Comparison of ENCODE assay signal across 21 mouse cellular contexts in the genomic region with DNA sequence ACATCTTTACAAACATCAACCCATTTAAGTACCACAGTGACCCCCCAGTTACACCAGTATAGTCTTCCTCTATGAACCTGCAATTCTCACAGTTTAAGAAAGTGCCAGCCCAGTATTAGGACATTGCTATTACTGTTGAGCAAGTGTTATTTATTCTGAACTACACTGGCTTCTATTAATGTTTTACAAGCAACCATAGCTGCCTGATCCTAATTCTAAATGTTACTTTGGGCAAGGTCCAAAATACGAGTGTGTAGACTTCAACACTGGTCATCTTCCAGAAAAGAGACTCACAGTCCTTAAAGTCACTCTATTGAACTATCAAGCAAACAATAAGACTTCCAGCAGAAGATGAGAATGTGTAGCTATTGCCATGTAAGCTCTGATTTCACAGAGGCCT.
DNase-seq lines count a peak whose midpoint lies in the region; ATAC-seq and TF ChIP-seq lines count a peak whose summit lies in the region.
"Had no signal": no experiment of that assay in that cellular context is flagged by ENCODE, and none has a peak within 500 bp of the region (broad histone marks: within the 10 kb centered on the region; RNA-seq: fewer than 3 reads in every experiment).

No protein-coding gene starts in this region.

- H3K9ac ChIP-seq in kidney, embryonic 16.5 days (replicated peaks; ENCODE audit: low read length), result no peak overlapping the region
- no peak overlapping the region for H3K9ac ChIP-seq in liver, adult 2 months (ENCODE audit: low read depth, low read length)

- no peak for TF ChIP-seq POLR2A in kidney, adult 2 months (IDR thresholded peaks at IDR 0.05; ENCODE audit: low read depth, low read length)
- no peak for TF ChIP-seq POLR2A in liver, adult 2 months (IDR thresholded peaks at IDR 0.05; ENCODE audit: extremely low read depth, insufficient read depth, low read length)

- no peaks in the 10 kb centered on the region for H3K79me2 ChIP-seq in liver, adult 2 months (ENCODE audit: control insufficient read depth, insufficient read depth, low read length)

- DNase-seq in kidney, adult 2 months, result peak; percentile 23
- peak; percentile 9 for DNase-seq in kidney, adult 9 months
- DNase-seq in kidney, postnatal 10 days, result no peak
- peak; percentile 94 for DNase-seq in liver, adult 2 months (ENCODE audit: extremely low read depth, low read depth, low spot score)
- no peak for DNase-seq in liver
- DNase-seq: adrenal gland, adult 2 months; adrenal gland, adult 8-10 months; adrenal gland, postnatal 10 days; adrenal gland, postnatal 14 days; adrenal gland, postnatal 25 days; adrenal gland, postnatal 36 days; B cell, adult 2 months; cerebellum, adult 11 months; cerebellum, adult 11-12 months; cerebellum, adult 18-20 months had no signal

- H3K27me3 ChIP-seq in kidney, adult 2 months (replicated peaks; ENCODE audit: control insufficient read depth, insufficient read depth, low read length), result no peaks in the 10 kb centered on the region
- no peaks in the 10 kb centered on the region for H3K27me3 ChIP-seq in kidney, embryonic 16.5 days (ENCODE audit: insufficient read depth, low read length)
- H3K27me3 ChIP-seq in liver, adult 2 months (ENCODE audit: control insufficient read depth, insufficient read depth, low read length), result no peaks in the 10 kb centered on the region
- H3K27me3 ChIP-seq: CH12.LX, Patski had no signal

- no peaks in the 10 kb centered on the region for H3K36me3 ChIP-seq in kidney, adult 2 months (ENCODE audit: control insufficient read depth, insufficient read depth, low read length)
- no peaks in the 10 kb centered on the region for H3K36me3 ChIP-seq in kidney, embryonic 16.5 days (ENCODE audit: insufficient read depth, low read length)
- H3K36me3 ChIP-seq in liver, adult 2 months (ENCODE audit: control insufficient read depth, insufficient read depth, low read length), result no peaks in the 10 kb centered on the region
- H3K36me3 ChIP-seq: G1E had no signal

- H3K4me1 ChIP-seq in kidney, adult 2 months (ENCODE audit: control insufficient read depth, insufficient read depth, low read length), result no peaks in the 10 kb centered on the region
- no peaks in the 10 kb centered on the region for H3K4me1 ChIP-seq in kidney, embryonic 16.5 days (ENCODE audit: insufficient read depth, low read length)
- H3K4me1 ChIP-seq in liver, adult 2 months (ENCODE audit: control insufficient read depth, insufficient read depth, low read length), result peaks cover 8% of the 10 kb centered on the region; the same call in 1 of the 2 replicates

- ATAC-seq in kidney, embryonic 16.5 days (ENCODE audit: low FRiP score, low TSS enrichment), result no peak
- ATAC-seq: activated CD4-positive, CD25-positive, alpha-beta regulatory T cell, adult 4 months; CD4-positive, CD25-positive, alpha-beta regulatory T cell, adult 4 months; Patski had no signal

- TF ChIP-seq CTCF in kidney, adult 2 months (conservative IDR thresholded peaks at IDR 0.05; ENCODE audit: insufficient read depth, insufficient read length, low read depth, low read length), result no peak
- TF ChIP-seq CTCF in liver, adult 2 months (IDR thresholded peaks at IDR 0.05; ENCODE audit: low read depth, low read length), result no peak

- H3K4me2 ChIP-seq in kidney, embryonic 16.5 days (replicated peaks; ENCODE audit: low read depth, low read length), result no peak overlapping the region

- H3K27ac ChIP-seq in kidney, adult 2 months (ENCODE audit: insufficient read depth, low read depth, low read length), result no peak overlapping the region
- H3K27ac ChIP-seq in kidney, embryonic 16.5 days (ENCODE audit: low read length), result no peak overlapping the region
- H3K27ac ChIP-seq in liver, adult 2 months (replicated peaks; ENCODE audit: insufficient read depth, low read depth, low read length), result no peak overlapping the region; the same call in 1 of the 2 replicates

- WGBS in kidney, adult 2 months, result 32% methylated on average over 1 of the region's 1 CpGs
- WGBS in kidney, embryonic 16.5 days, result 76% methylated on average over 1 of the region's 1 CpGs
- 22% methylated on average over 1 of the region's 1 CpGs for WGBS in liver, adult 2 months

- H3K4me3 ChIP-seq in kidney, adult 2 months (ENCODE audit: insufficient read depth, low read depth, low read length), result no peak overlapping the region
- H3K4me3 ChIP-seq in kidney, embryonic 16.5 days (ENCODE audit: low read length), result no peak overlapping the region
- no peak overlapping the region for H3K4me3 ChIP-seq in liver, adult 2 months (ENCODE audit: insufficient read depth, low read depth, low read length)

- no peaks in the 10 kb centered on the region; the same call in 1 of the 2 replicates for H3K9me3 ChIP-seq in kidney, embryonic 16.5 days (ENCODE audit: low read length)

Comparison
In these comparisons a context has a peak if more than half of its experiments do, and no peak if none do; other contexts are left out.
1. DNase-seq: peak in kidney, adult 2 months (single experiment), kidney, adult 9 months (single experiment) and liver, adult 2 months (single experiment); none in kidney, postnatal 10 days (single experiment) and liver (single experiment).